Comparison of ENCODE assay signal across 8 mouse cellular contexts in the genomic region with DNA sequence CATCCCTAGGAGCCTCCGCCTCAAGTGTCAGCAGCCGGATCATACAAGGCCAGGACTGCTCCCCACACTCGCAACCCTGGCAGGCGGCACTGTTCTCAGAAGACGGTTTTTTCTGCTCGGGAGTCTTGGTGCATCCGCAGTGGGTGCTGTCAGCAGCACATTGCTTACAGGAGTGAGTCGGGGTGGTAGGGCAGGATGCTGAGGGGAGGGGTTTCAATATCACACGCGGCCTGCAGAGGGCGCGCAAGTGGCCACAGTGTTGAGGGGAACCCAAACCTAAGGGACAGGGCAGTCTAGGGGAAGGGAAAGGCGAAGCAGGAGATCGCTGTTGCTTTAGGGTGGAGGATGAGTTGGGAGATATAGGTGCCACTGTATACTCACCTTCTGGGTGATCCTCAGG. TPM values are rescaled to one million over a fixed set of nuclear protein-coding genes. Genes with fewer than 3 reads are reported as not detected.
A peak's percentile ranks its signal among the peaks of the same experiment; 100 is the strongest.
DNase-seq lines count a peak whose midpoint lies in the region; ATAC-seq and TF ChIP-seq lines count a peak whose summit lies in the region.
"Had no signal": no experiment of that assay in that cellular context is flagged by ENCODE, and none has a peak within 500 bp of the region (broad histone marks: within the 10 kb centered on the region; RNA-seq: fewer than 3 reads in every experiment).

No protein-coding gene starts in this region.

- no peak overlapping the region for H3K9ac ChIP-seq in ES-Bruce4 (ENCODE audit: low read depth, poor library complexity, severe bottlenecking)
- H3K9ac ChIP-seq in heart, embryonic 14.5 days (ENCODE audit: low read length): no peak overlapping the region
- H3K9ac ChIP-seq in lung, embryonic 16.5 days (ENCODE audit: low read length): no peak overlapping the region

- H3K4me1 ChIP-seq in ES-Bruce4 (ENCODE audit: control insufficient read depth, insufficient read depth, low read length): peaks cover 3% of the 10 kb centered on the region
- H3K4me1 ChIP-seq in embryonic fibroblast, embryonic 13.5 days (ENCODE audit: control insufficient read depth, insufficient read depth, low read length): no peaks in the 10 kb centered on the region
- no peaks in the 10 kb centered on the region for H3K4me1 ChIP-seq in heart, embryonic 14.5 days (ENCODE audit: control insufficient read depth in 2 of 2, insufficient read depth in 2 of 2, low read length in 2 of 2)
- H3K4me1 ChIP-seq in lung, embryonic 16.5 days (replicated peaks; ENCODE audit: control insufficient read depth, insufficient read depth, low read length): no peaks in the 10 kb centered on the region

- H3K4me3 ChIP-seq in ES-Bruce4 (ENCODE audit: low read depth, low read length): no peak overlapping the region
- H3K4me3 ChIP-seq in embryonic fibroblast, embryonic 13.5 days (ENCODE audit: insufficient read depth, low read length): no peak overlapping the region
- no peak overlapping the region for H3K4me3 ChIP-seq in heart, embryonic 14.5 days (ENCODE audit: control insufficient read depth in 1 of 2, insufficient read depth in 1 of 2, low read depth in 1 of 2, low read length in 2 of 2)
- no peak overlapping the region for H3K4me3 ChIP-seq in lung, embryonic 16.5 days (ENCODE audit: low read length)

- H3K27me3 ChIP-seq in ES-Bruce4 (ENCODE audit: control insufficient read depth, insufficient read depth, low read length, poor library complexity, severe bottlenecking): no peaks in the 10 kb centered on the region
- peaks cover 31% of the 10 kb centered on the region for H3K27me3 ChIP-seq in heart, embryonic 14.5 days (ENCODE audit: control insufficient read depth, insufficient read depth, low read length)
- H3K27me3 ChIP-seq in lung, embryonic 16.5 days (ENCODE audit: control insufficient read depth, insufficient read depth, low read depth, low read length): no peaks in the 10 kb centered on the region

- no peaks in the 10 kb centered on the region for H3K36me3 ChIP-seq in ES-Bruce4 (ENCODE audit: control insufficient read depth, insufficient read depth, low read length, poor library complexity, severe bottlenecking)
- H3K36me3 ChIP-seq in heart, embryonic 14.5 days (ENCODE audit: control insufficient read depth, insufficient read depth, low read length): no peaks in the 10 kb centered on the region
- no peaks in the 10 kb centered on the region for H3K36me3 ChIP-seq in lung, embryonic 16.5 days (ENCODE audit: control insufficient read depth, insufficient read depth, low read length)

- peak; percentile 95 for TF ChIP-seq CTCF in ES-Bruce4 (IDR thresholded peaks at IDR 0.05; ENCODE audit: low read depth, low read length)
- peak; percentile 74; the same call in 1 of the 2 replicates for TF ChIP-seq CTCF in embryonic fibroblast, embryonic 13.5 days (IDR thresholded peaks at IDR 0.05; ENCODE audit: borderline replicate concordance, insufficient read depth, low read length)

- no peak for TF ChIP-seq EP300 in ES-Bruce4 (IDR thresholded peaks at IDR 0.05; ENCODE audit: insufficient read depth, low read depth, low read length)

- peak; percentile 31 to 77 for DNase-seq in adrenal gland, adult (ENCODE audit: inconsistent age in 2 of 2, low spot score in 1 of 2)
- peak; percentile 33 for DNase-seq in kidney, postnatal 14 days
- peak; percentile 71 for DNase-seq in retina, embryonic 14.5 days (ENCODE audit: low spot score)

- ATAC-seq in heart, embryonic 14.5 days (ENCODE audit: insufficient number of reproducible peaks, insufficient read depth, low FRiP score, low read depth): no peak
- ATAC-seq in lung, embryonic 16.5 days (ENCODE audit: low read depth): peak; percentile 61

- 0 out of 2 replicates have a peak overlapping the region, but pooled peaks have one; percentile 13 for H3K4me2 ChIP-seq in heart, embryonic 14.5 days (ENCODE audit: low read length)
- no peak overlapping the region; the same call in 1 of the 2 replicates for H3K4me2 ChIP-seq in lung, embryonic 16.5 days (ENCODE audit: low read depth, low read length)

- no peak overlapping the region for H3K27ac ChIP-seq in ES-Bruce4 (ENCODE audit: insufficient read depth, low read length)
- H3K27ac ChIP-seq in embryonic fibroblast, embryonic 13.5 days (ENCODE audit: insufficient read depth, low read length): no peak overlapping the region
- no peak overlapping the region for H3K27ac ChIP-seq in heart, embryonic 14.5 days (replicated peaks in 1 of 2; ENCODE audit: control insufficient read depth in 1 of 2, insufficient read depth in 1 of 2, low read depth in 2 of 2, low read length in 2 of 2)
- H3K27ac ChIP-seq in lung, embryonic 16.5 days (ENCODE audit: low read length): no peak overlapping the region

- no peaks in the 10 kb centered on the region for H3K9me3 ChIP-seq in ES-Bruce4 (replicated peaks; ENCODE audit: control insufficient read depth, insufficient read depth, low read length, poor library complexity, severe bottlenecking)
- no peaks in the 10 kb centered on the region for H3K9me3 ChIP-seq in heart, embryonic 14.5 days (ENCODE audit: control insufficient read depth, low read length)
- H3K9me3 ChIP-seq in lung, embryonic 16.5 days (ENCODE audit: control insufficient read depth, low read length): no peaks in the 10 kb centered on the region

- no peak for TF ChIP-seq POLR2A in ES-Bruce4 (IDR thresholded peaks at IDR 0.05; ENCODE audit: insufficient read depth, low read length)
- no peak for TF ChIP-seq POLR2A in embryonic fibroblast, embryonic 13.5 days (IDR thresholded peaks at IDR 0.05; ENCODE audit: low read depth, low read length)

- WGBS in heart, embryonic 14.5 days: 11% methylated on average over 14 of the region's 14 CpGs
- 9% methylated on average over 14 of the region's 14 CpGs for WGBS in lung, embryonic 16.5 days

RNA-seq across cellular contexts. Expression of gene Klk4, which starts 2.6 kb away (rescaled TPM):
- not detected in 2 replicates for polyA plus RNA-seq in ES-Bruce4 (2011; ENCODE audit: insufficient read depth, insufficient read length, low read depth, missing spikeins)
- polyA plus RNA-seq in embryonic fibroblast, embryonic 13.5 days (2011; ENCODE audit: insufficient read length, low read depth, missing spikeins): not detected in 2 replicates
- polyA plus RNA-seq in heart, embryonic 14.5 days (2014; fragmentation: Nextera tagmentation; extraction: Ambion mirVana): not detected in 2 replicates
- not detected in 2 replicates for polyA plus RNA-seq in lung, embryonic 16.5 days (2015; fragmentation: Nextera tagmentation; extraction: Ambion mirVana)
- polyA plus RNA-seq: large intestine, adult 2 months had no signal

RNA-seq across cellular contexts. Expression of gene Klk5, which starts 41.8 kb away (rescaled TPM):
- not detected in 2 replicates for polyA plus RNA-seq in ES-Bruce4 (2011; ENCODE audit: insufficient read depth, insufficient read length, low read depth, missing spikeins)
- not detected in 2 replicates for polyA plus RNA-seq in embryonic fibroblast, embryonic 13.5 days (2011; ENCODE audit: insufficient read length, low read depth, missing spikeins)
- not detected in 2 replicates for polyA plus RNA-seq in heart, embryonic 14.5 days (2014; fragmentation: Nextera tagmentation; extraction: Ambion mirVana)
- not detected in 2 replicates for polyA plus RNA-seq in lung, embryonic 16.5 days (2015; fragmentation: Nextera tagmentation; extraction: Ambion mirVana)
- polyA plus RNA-seq: large intestine, adult 2 months had no signal

RNA-seq across cellular contexts. Expression of gene Klk15, which starts 50.0 kb away (rescaled TPM):
- not detected in 2 replicates for polyA plus RNA-seq in ES-Bruce4 (2011; ENCODE audit: insufficient read depth, insufficient read length, low read depth, missing spikeins)
- not detected in 2 replicates for polyA plus RNA-seq in embryonic fibroblast, embryonic 13.5 days (2011; ENCODE audit: insufficient read length, low read depth, missing spikeins)
- polyA plus RNA-seq in heart, embryonic 14.5 days (2014; fragmentation: Nextera tagmentation; extraction: Ambion mirVana): not detected in 2 replicates
- polyA plus RNA-seq in lung, embryonic 16.5 days (2015; fragmentation: Nextera tagmentation; extraction: Ambion mirVana): not detected in 2 replicates
- polyA plus RNA-seq: large intestine, adult 2 months had no signal

RNA-seq across cellular contexts. Expression of gene Klk6, which starts 59.2 kb away (rescaled TPM):
- polyA plus RNA-seq in ES-Bruce4 (2011; ENCODE audit: insufficient read depth, insufficient read length, low read depth, missing spikeins): not detected in 2 replicates
- not detected in 2 replicates for polyA plus RNA-seq in embryonic fibroblast, embryonic 13.5 days (2011; ENCODE audit: insufficient read length, low read depth, missing spikeins)
- polyA plus RNA-seq in heart, embryonic 14.5 days (2014; fragmentation: Nextera tagmentation; extraction: Ambion mirVana): not detected in 2 replicates
- not detected in 2 replicates for polyA plus RNA-seq in lung, embryonic 16.5 days (2015; fragmentation: Nextera tagmentation; extraction: Ambion mirVana)
- polyA plus RNA-seq: large intestine, adult 2 months had no signal
